Mouse (Mus musculus) intestine, embryonic 16.5 days (tissue): Measurements from ENCODE around the gene Smg6. TPM values are rescaled to one million over a fixed set of nuclear protein-coding genes. Genes with fewer than 3 reads are reported as not detected.
A peak's percentile ranks its signal among the peaks of the same experiment; 100 is the strongest.

ENCODE experiments used
- ATAC-seq: fragments of 200-750 bp; cut with Nextera tagmentation; 2 replicates; pipeline ENCODE4 v1.8.0; 2017; ENCODE audit warnings: moderate TSS enrichment, moderate library complexity
- H3K27ac ChIP-seq: fragments of 300-500 bp; sonication (generic); 2 replicates; pipeline ENCODE4 v1.5.1; 2014; ENCODE audit warnings: mild to moderate bottlenecking, low read length
- H3K27me3 ChIP-seq: fragments of 300-500 bp; sonication (generic); replicated peaks from 2 replicates; pipeline ENCODE4 v1.6.1; 2014; ENCODE audit warnings: low read length, control low read depth, mixed read lengths; ENCODE audit not compliant: control insufficient read depth, insufficient read depth
- H3K36me3 ChIP-seq: fragments of 300-500 bp; sonication (generic); 2 replicates; pipeline ENCODE4 v1.6.1; 2014; ENCODE audit warnings: low read length, control low read depth; ENCODE audit not compliant: control insufficient read depth, insufficient read depth
- H3K4me1 ChIP-seq: fragments of 300-500 bp; sonication (generic); 2 replicates; pipeline ENCODE4 v1.6.1; 2014; ENCODE audit warnings: low read length, control low read depth, mixed read lengths; ENCODE audit not compliant: control insufficient read depth, insufficient read depth
- H3K4me2 ChIP-seq: fragments of 300-500 bp; sonication (generic); 2 replicates; pipeline ENCODE4 v1.6.1; 2014; ENCODE audit warnings: low read depth, low read length, control low read depth
- H3K4me3 ChIP-seq: fragments of 300-500 bp; sonication (generic); 2 replicates; pipeline ENCODE4 v1.5.1; 2014; ENCODE audit warnings: mild to moderate bottlenecking, low read length
- H3K9ac ChIP-seq: fragments of 300-500 bp; sonication (generic); 2 replicates; pipeline ENCODE4 v1.6.1; 2014; ENCODE audit warnings: low read depth, low read length
- H3K9me3 ChIP-seq: fragments of 300-500 bp; sonication (generic); 2 replicates; pipeline ENCODE4 v1.6.1; 2016; ENCODE audit warnings: low read length, control low read depth; ENCODE audit not compliant: control insufficient read depth
- WGBS: fragments of 180-500 bp; shearing (Covaris S2); extraction: QIAGEN DNeasy Blood & Tissue Kit; methylation state at CpG from one replicate; pipeline ENCODE4 v1.1.7; 2014; 5-methylcytosine and 5-hydroxymethylcytosine counted together
- polyA plus RNA-seq: library from polyadenylated mRNA; unstranded; fragments of >200 nt; fragmentation: Nextera tagmentation; extraction: Ambion mirVana; gene quantifications from 2 replicates; pipeline ENCODE4 v1.2.1, GENCODE M21; 2015

Smg6 gene
- polyA plus RNA-seq, 1 experiment from 2014 or later = 11.4 TPM

DNA sequence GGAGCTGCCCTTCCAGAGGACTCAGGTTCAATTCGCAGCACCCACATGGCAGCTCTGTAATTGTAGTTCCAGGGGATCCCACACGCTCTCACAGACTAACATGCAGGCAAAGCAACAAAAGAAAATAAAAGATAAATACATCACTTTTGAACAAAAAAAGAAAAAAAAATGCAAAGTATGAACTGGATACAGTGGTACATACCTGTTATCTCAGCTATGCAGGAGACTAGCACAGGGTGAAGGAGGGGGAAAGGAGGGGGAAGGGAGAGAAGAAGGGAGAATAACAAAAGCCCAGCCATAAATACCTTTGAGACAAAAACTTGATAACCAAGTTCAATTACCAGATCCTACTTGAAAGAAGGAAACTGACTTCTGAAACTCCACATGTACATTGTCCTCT, 198.8 kb downstream of the Smg6 start:
- Histone ChIP-seq H3K9ac (no peak overlapping the region), H3K27ac (no peak overlapping the region), H3K4me2 (no peak overlapping the region), H3K4me1 (no peaks in the 10 kb centered on the region), H3K4me3 (no peak overlapping the region), H3K36me3 (0 out of 2 replicates have a peak, but pooled peaks cover 2% of the 10 kb centered on the region), H3K9me3 (no peaks in the 10 kb centered on the region), H3K27me3 (no peaks in the 10 kb centered on the region)
- 86% methylated on average over 2 of the region's 2 CpGs for WGBS
- peak; percentile 53; the same call in 1 of the 2 replicates for ATAC-seq

DNA sequence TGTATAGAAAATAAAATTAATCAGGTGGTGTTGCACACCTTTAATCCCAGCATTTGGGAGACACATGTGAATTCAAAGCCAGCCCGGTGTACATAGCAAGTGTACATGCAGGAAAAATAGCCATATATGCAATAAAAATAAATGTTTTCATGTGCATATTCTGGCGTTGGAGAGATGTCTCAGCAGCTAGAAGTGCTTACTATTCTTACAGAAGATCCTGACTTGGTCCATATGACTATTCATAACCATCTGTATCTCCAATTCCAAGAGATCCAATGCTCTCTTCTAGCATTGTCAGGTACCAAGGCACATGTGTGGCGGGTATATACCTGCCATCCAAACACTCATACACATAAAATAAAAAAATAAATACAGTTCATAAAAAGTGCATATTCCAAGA, 200.8 kb downstream of the Smg6 start:
- no peak overlapping the region for H3K27ac ChIP-seq
- H3K4me3 ChIP-seq = no peak overlapping the region
- H3K36me3 ChIP-seq = 0 out of 2 replicates have a peak, but pooled peaks cover 2% of the 10 kb centered on the region
- H3K4me1 ChIP-seq = no peaks in the 10 kb centered on the region
- no peak for ATAC-seq
- WGBS = 93% methylated on average over 3 of the region's 3 CpGs
- H3K9me3 ChIP-seq = no peaks in the 10 kb centered on the region
- no peak overlapping the region for H3K9ac ChIP-seq
- no peaks in the 10 kb centered on the region for H3K27me3 ChIP-seq
- H3K4me2 ChIP-seq = no peak overlapping the region

DNA sequence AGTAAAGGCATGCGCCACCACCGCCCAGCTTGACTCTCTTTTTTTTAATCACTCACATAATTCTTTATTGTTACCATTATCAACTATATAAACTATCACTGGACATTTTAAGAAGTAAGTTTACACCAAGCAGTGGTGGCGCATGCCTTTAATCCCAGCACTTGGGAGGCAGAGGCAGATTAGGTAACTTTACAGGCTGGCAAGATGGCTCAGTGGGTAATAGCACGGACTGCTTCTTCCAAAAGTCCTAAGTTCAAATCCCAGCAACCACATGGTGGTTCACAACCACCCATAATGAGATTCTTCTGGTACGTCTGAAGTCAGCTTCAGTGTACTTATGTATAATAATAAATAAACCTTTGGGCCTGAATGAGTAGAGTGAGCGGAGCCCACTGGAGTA, 203.9 kb downstream of the Smg6 start:
- Histone ChIP-seq H3K9me3 (no peaks in the 10 kb centered on the region), H3K27me3 (no peaks in the 10 kb centered on the region), H3K36me3 (0 out of 2 replicates have a peak, but pooled peaks cover 2% of the 10 kb centered on the region), H3K9ac (no peak overlapping the region), H3K4me1 (peaks cover 8% of the 10 kb centered on the region), H3K4me3 (no peak overlapping the region), H3K4me2 (no peak overlapping the region), H3K27ac (no peak overlapping the region)
- 93% methylated on average over 6 of the region's 6 CpGs for WGBS
- no peak for ATAC-seq

DNA sequence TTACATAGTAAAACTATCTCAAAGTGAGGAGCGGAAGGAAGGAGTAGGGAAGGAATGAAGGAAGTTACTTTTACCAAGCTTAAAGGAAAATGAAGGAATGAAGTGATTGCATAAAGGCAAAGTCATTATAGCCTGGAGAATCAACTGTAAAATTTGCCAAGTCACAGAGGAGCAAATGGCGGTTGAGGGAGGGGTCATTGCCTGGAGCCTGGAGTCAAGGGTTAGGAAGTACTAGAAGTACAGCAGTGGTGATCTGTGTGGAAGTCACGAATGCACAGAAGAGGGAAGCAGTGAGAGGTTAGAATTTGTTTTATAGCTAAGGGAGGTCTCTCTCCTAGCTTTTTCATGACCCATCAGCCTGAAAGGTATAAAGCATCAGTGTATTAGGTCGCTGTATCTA, 205.7 kb downstream of the Smg6 start:
- WGBS = 83% methylated on average over 4 of the region's 4 CpGs
- ATAC-seq = no peak
- no peaks in the 10 kb centered on the region for H3K27me3 ChIP-seq
- H3K4me2 ChIP-seq = no peak overlapping the region
- H3K36me3 ChIP-seq = 0 out of 2 replicates have a peak, but pooled peaks cover 2% of the 10 kb centered on the region
- no peak overlapping the region for H3K4me3 ChIP-seq
- peaks cover 13% of the 10 kb centered on the region for H3K4me1 ChIP-seq
- no peak overlapping the region for H3K9ac ChIP-seq
- no peak overlapping the region for H3K27ac ChIP-seq
- H3K9me3 ChIP-seq = no peaks in the 10 kb centered on the region

DNA sequence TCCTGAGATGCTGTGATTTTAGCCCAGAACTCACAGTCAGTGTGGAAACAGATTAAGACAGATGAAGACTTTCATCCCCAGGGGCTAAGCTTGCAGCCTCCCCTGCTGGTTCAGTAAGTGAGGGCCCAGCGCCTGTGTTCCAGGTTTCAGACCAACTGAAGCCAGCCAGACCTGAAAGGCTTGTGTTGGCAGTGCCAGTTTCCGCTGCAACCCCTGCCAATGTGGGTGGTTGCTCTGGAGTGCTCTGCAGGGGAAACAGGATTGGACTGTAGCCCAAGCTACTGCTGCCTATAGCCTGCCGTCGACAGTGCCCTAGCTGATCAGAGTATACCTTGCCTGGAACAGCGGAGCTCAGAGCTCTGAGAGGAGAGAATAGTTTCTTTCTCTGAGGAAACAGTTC, 206.7 kb downstream of the Smg6 start:
- Histone ChIP-seq H3K9ac (no peak overlapping the region), H3K27ac (no peak overlapping the region), H3K36me3 (0 out of 2 replicates have a peak, but pooled peaks cover 2% of the 10 kb centered on the region), H3K9me3 (no peaks in the 10 kb centered on the region), H3K4me1 (peaks cover 18% of the 10 kb centered on the region), H3K27me3 (no peaks in the 10 kb centered on the region), H3K4me2 (no peak overlapping the region), H3K4me3 (no peak overlapping the region)
- ATAC-seq = no peak
- WGBS = 77% methylated on average over 5 of the region's 5 CpGs

DNA sequence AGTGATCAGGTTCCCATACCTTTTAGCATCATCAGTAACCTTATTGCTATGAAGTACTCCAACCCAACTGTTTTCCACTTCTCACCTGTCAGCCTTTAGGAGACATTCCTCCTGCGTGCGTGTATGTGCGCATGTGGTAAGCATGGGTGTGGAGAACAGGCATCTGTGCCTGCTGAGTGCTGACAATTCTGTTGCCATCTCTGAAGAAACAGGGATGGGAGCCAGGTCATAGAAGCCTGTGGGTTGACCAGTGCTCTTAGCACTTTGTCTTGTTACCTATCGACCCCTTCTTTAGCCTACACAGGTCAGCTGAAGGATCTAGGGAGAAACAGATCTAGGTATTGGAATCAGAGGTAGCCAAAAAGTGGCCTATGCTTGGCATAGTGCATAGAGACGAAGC, 207.8 kb downstream of the Smg6 start:
- Histone ChIP-seq H3K27me3 (no peaks in the 10 kb centered on the region), H3K4me1 (peaks cover 19% of the 10 kb centered on the region), H3K27ac (peak overlapping the region; percentile 67), H3K9me3 (no peaks in the 10 kb centered on the region), H3K9ac (no peak overlapping the region), H3K4me2 (no peak overlapping the region), H3K36me3 (0 out of 2 replicates have a peak, but pooled peaks cover 2% of the 10 kb centered on the region), H3K4me3 (no peak overlapping the region)
- WGBS = 84% methylated on average over 5 of the region's 5 CpGs
- no peak for ATAC-seq

DNA sequence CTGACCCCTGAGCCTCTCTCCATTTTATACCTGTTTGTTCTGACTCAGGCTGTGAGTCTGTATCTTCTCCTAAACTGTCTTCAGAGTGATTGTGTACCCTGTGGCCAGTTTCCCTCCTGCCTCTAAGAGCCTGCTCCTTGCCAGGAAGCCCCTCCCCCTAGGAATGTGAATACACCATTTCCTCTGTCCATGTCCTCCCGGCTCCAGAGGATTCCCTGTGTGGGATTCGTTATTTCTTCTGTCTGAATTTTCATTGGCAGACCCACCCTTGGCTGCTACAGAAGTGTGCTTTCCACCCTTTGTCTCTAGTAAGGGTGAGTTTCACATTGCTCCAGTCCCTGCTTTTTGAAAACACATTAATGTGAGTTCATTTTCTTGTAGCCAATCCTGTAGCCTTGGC, 208.3 kb downstream of the Smg6 start:
- 11% methylated on average over 2 of the region's 2 CpGs for WGBS
- H3K9ac ChIP-seq = no peak overlapping the region
- no peaks in the 10 kb centered on the region for H3K9me3 ChIP-seq
- H3K27me3 ChIP-seq = no peaks in the 10 kb centered on the region
- no peak overlapping the region for H3K4me2 ChIP-seq
- H3K27ac ChIP-seq = peak overlapping the region; percentile 67
- peak; percentile 70 for ATAC-seq
- peaks cover 24% of the 10 kb centered on the region for H3K4me1 ChIP-seq
- H3K36me3 ChIP-seq = no peaks in the 10 kb centered on the region
- H3K4me3 ChIP-seq = no peak overlapping the region

DNA sequence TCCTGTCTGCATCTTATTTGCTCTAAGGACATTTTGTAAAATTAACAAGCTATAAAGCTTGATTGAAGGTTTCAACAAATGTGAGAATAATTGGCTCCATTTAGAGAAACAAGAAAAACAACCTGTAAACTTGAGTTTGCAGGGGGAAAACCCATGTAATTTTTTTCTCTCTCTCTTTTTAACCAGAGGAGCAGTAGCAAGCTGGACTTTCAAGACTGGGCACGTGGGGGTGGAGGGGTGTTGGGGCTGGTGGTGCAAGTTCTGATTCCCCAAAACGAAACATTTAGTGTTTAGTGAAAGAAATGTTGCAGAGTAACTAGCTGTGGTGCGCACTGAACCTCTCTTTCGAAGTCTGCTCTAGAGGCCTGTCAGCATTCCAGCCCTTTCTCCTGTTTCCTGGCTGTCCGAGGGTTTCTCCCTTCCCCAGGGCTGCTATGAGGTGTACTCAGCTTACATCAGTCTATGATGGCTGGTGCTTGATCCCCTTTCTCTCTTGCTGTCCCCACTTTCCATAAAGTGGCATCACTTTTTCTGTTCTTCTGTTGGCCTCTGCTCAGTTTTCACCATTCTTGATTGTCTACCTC, 209.0 kb downstream of the Smg6 start:
- no peak overlapping the region for H3K4me3 ChIP-seq
- no peaks in the 10 kb centered on the region for H3K36me3 ChIP-seq
- no peaks in the 10 kb centered on the region for H3K9me3 ChIP-seq
- ATAC-seq = no peak
- H3K9ac ChIP-seq = no peak overlapping the region
- peaks cover 30% of the 10 kb centered on the region for H3K4me1 ChIP-seq
- H3K4me2 ChIP-seq = no peak overlapping the region
- H3K27ac ChIP-seq = peak overlapping the region; percentile 67; the same call in 1 of the 2 replicates
- 65% methylated on average over 5 of the region's 5 CpGs for WGBS
- no peaks in the 10 kb centered on the region for H3K27me3 ChIP-seq

DNA sequence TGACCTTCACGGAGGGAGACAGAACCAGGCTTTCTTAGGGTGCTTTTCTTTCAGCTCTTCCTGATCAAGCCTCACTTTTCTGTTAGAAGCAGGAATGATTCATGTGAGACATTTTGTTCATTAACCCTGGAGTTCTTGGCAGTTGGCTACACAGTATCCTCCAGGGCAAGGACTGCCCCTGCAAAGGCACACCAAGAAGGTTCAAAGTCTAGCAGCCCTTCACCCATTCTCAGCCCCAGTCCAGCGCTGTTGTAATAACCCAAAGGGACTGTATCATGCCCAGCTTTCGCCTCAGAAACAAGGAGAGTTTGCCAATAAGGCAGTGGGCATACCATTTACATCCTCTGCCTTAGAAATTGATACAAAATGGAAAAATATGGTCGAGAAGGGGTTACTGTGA, 209.7 kb downstream of the Smg6 start:
- H3K4me2 ChIP-seq = no peak overlapping the region
- ATAC-seq = no peak
- H3K4me1 ChIP-seq = peaks cover 34% of the 10 kb centered on the region
- no peak overlapping the region for H3K9ac ChIP-seq
- H3K27me3 ChIP-seq = no peaks in the 10 kb centered on the region
- H3K36me3 ChIP-seq = no peaks in the 10 kb centered on the region
- H3K4me3 ChIP-seq = no peak overlapping the region
- H3K9me3 ChIP-seq = no peaks in the 10 kb centered on the region
- no peak overlapping the region for H3K27ac ChIP-seq
- 90% methylated on average over 4 of the region's 4 CpGs for WGBS
